Mouse (Mus musculus): ENCODE results near the gene Tmem255b. TPM values are rescaled to one million over a fixed set of nuclear protein-coding genes. Genes with fewer than 3 reads are reported as not detected.

Tmem255b gene
- polyA plus RNA-seq (2015; fragmentation: Nextera tagmentation; extraction: Ambion mirVana) = 0.16 TPM in 1 of 2 replicates, not detected in the other

- no peak for ATAC-seq (ENCODE audit: insufficient read depth)
- Histone ChIP-seq H3K4me2 (no peak within 1 kb of the TSS), H3K4me3 (replicated peaks) (no peak within 1 kb of the TSS), H3K9me3 (replicated peaks) (no peaks in the 10 kb centered on the region), H3K27me3 (peaks cover 44% of the 10 kb centered on the region), H3K9ac (no peak within 1 kb of the TSS), H3K27ac (replicated peaks) (no peak within 1 kb of the TSS), H3K36me3 (replicated peaks) (no peaks in the 10 kb centered on the region), H3K4me1 (replicated peaks) (no peaks in the 10 kb centered on the region)
- 21% methylated on average over 10 of the region's 10 CpGs for WGBS (ENCODE audit: insufficient replicate concordance)
Measured at GRCm38 (mm10) chr8:13434889-13435288, at the start of gene Tmem255b. Tmem255b (plus strand) TSS chr8:13435189.

GRCm38 (mm10) chr8:13386366-13386765 is 48.6 kb upstream of the Tmem255b start:
- WGBS (ENCODE audit: insufficient replicate concordance) = 63% methylated on average over 13 of the region's 13 CpGs
- Histone ChIP-seq H3K27me3 (no peaks in the 10 kb centered on the region), H3K9me3 (replicated peaks) (no peaks in the 10 kb centered on the region), H3K36me3 (replicated peaks) (no peaks in the 10 kb centered on the region), H3K4me1 (replicated peaks) (peaks cover 7% of the 10 kb centered on the region; the same call in 1 of the 2 replicates), H3K9ac (no peak overlapping the region), H3K27ac (replicated peaks) (no peak overlapping the region), H3K4me2 (no peak overlapping the region), H3K4me3 (replicated peaks) (no peak overlapping the region)
- ATAC-seq (ENCODE audit: insufficient read depth) = no peak

GRCm38 (mm10) chr8:13387728-13388127 is 47.3 kb upstream of the Tmem255b start:
- Histone ChIP-seq H3K4me2 (no peak overlapping the region), H3K4me3 (replicated peaks) (no peak overlapping the region), H3K9ac (no peak overlapping the region), H3K9me3 (replicated peaks) (no peaks in the 10 kb centered on the region), H3K27me3 (no peaks in the 10 kb centered on the region), H3K36me3 (replicated peaks) (no peaks in the 10 kb centered on the region), H3K4me1 (replicated peaks) (peaks cover 7% of the 10 kb centered on the region; the same call in 1 of the 2 replicates), H3K27ac (replicated peaks) (no peak overlapping the region)
- ATAC-seq (ENCODE audit: insufficient read depth) = no peak
- 49% methylated on average over 8 of the region's 8 CpGs for WGBS (ENCODE audit: insufficient replicate concordance)

- Histone ChIP-seq H3K36me3 (replicated peaks) (no peaks in the 10 kb centered on the region), H3K9me3 (replicated peaks) (no peaks in the 10 kb centered on the region), H3K9ac (no peak overlapping the region), H3K4me2 (no peak overlapping the region), H3K4me3 (replicated peaks) (no peak overlapping the region), H3K27me3 (no peaks in the 10 kb centered on the region), H3K27ac (replicated peaks) (no peak overlapping the region), H3K4me1 (replicated peaks) (peaks cover 7% of the 10 kb centered on the region; the same call in 1 of the 2 replicates)
- WGBS (ENCODE audit: insufficient replicate concordance) = 42% methylated on average over 2 of the region's 2 CpGs
- no peak for ATAC-seq (ENCODE audit: insufficient read depth)
Measured at GRCm38 (mm10) chr8:13388744-13389143, 46.2 kb upstream of the Tmem255b start.

DNA sequence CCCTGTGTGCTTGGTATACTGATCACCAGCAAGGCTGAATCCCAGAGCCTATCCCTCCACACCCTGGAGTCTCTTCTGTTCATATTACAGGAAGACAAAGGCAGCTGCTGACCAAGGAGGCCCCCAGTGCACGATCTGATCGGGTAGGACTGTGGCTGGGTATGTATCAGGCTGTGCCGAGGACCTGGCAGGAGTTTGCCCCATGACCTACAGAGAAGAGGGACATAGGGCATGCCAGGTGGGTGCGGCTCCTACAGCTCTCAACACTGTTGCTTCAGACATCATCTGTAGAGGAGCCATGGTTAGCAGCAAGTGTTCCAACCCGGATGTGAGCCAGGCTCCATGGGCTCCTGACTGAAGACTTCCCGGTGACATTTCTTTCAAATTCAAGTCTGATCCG is 41.1 kb upstream of the Tmem255b start:
- Histone ChIP-seq H3K9me3 (replicated peaks) (no peaks in the 10 kb centered on the region), H3K4me1 (replicated peaks) (0 out of 2 replicates have a peak, but pooled peaks cover under 1% of the 10 kb centered on the region), H3K27me3 (no peaks in the 10 kb centered on the region), H3K36me3 (replicated peaks) (no peaks in the 10 kb centered on the region), H3K27ac (replicated peaks) (no peak overlapping the region), H3K4me3 (replicated peaks) (no peak overlapping the region), H3K4me2 (no peak overlapping the region), H3K9ac (no peak overlapping the region)
- WGBS (ENCODE audit: insufficient replicate concordance) = 71% methylated on average over 7 of the region's 7 CpGs
- ATAC-seq (ENCODE audit: insufficient read depth) = no peak

DNA sequence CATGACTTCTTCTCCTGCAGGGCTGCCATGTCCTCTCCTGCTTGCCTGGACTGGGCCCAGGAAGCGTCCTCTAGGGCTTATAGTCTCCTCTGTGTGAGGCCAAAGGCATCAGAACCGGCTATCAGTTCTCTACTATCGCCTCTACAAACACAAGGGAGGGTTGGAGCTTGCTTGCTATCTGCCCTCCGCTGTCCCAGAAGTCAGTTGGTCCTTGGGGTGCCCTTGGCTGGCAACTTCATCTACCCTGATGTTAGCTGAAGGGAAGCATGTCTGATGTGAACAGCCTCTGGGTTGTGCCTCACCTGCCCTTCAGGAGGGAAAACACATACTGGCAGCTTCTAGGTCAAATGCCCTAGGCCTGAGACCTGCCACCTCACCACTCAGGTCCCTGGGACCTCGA is 38.3 kb upstream of the Tmem255b start, which contains the start of gene Atp4b:
TSS of gene Atp4b (minus strand) at position 101 of the 400 bp plus-strand sequence.
- WGBS (ENCODE audit: insufficient replicate concordance) = 59% methylated on average over 5 of the region's 5 CpGs
- no peak within 1 kb of the TSS for H3K27ac ChIP-seq (replicated peaks)
- no peak within 1 kb of the TSS for H3K9ac ChIP-seq
- no peaks in the 10 kb centered on the region for H3K36me3 ChIP-seq (replicated peaks)
- no peaks in the 10 kb centered on the region for H3K27me3 ChIP-seq
- no peak within 1 kb of the TSS for H3K4me2 ChIP-seq
- no peaks in the 10 kb centered on the region for H3K9me3 ChIP-seq (replicated peaks)
- no peak within 1 kb of the TSS for H3K4me3 ChIP-seq (replicated peaks)
- ATAC-seq (ENCODE audit: insufficient read depth) = no peak
- H3K4me1 ChIP-seq (replicated peaks) = no peaks in the 10 kb centered on the region

- no peak for ATAC-seq (ENCODE audit: insufficient read depth)
Measured at GRCm38 (mm10) chr8:13403517-13403916, 31.5 kb upstream of the Tmem255b start.

DNA sequence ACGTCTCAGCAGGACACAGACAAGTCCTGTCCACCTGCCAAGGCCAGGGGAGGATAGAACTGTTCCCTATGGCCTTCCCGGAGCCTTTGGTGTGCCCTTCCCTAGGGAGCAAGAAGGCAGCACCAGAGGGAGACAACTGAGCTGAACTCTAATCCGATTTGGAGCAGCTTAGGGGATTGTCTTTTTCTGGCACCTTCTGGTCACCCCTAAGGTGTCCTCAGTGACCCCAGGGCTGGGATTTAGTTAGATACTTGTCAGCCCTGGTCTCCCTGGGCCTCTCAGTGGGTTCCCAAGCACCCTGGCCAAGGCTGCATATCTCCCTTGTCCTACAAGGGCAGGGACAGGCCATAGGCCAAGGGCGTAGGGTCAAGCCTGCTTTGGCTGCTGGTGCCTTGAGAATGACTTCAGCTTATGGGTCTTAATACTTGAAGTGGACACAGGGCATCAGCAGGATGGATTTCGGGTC is 30.3 kb upstream of the Tmem255b start, which contains the start of gene Grk1:
TSS of gene Grk1 (plus strand) at position 416 of the 466 bp plus-strand sequence.
- no peaks in the 10 kb centered on the region for H3K36me3 ChIP-seq (replicated peaks)
- H3K9me3 ChIP-seq (replicated peaks) = no peaks in the 10 kb centered on the region
- 59% methylated on average over 5 of the region's 5 CpGs for WGBS (ENCODE audit: insufficient replicate concordance)

More at GRCm38 (mm10) chr8:13403517-13403916, 31.5 kb upstream of the Tmem255b start:
- 48% methylated on average over 6 of the region's 6 CpGs for WGBS (ENCODE audit: insufficient replicate concordance)
- Histone ChIP-seq H3K9ac (no peak overlapping the region), H3K27me3 (no peaks in the 10 kb centered on the region), H3K36me3 (replicated peaks) (no peaks in the 10 kb centered on the region), H3K9me3 (replicated peaks) (no peaks in the 10 kb centered on the region), H3K4me2 (no peak overlapping the region), H3K4me1 (replicated peaks) (no peaks in the 10 kb centered on the region), H3K4me3 (replicated peaks) (no peak overlapping the region), H3K27ac (replicated peaks) (no peak overlapping the region)

GRCm38 (mm10) chr8:13406011-13406410 is 29.0 kb upstream of the Tmem255b start:
- no peaks in the 10 kb centered on the region for H3K36me3 ChIP-seq (replicated peaks)
- WGBS (ENCODE audit: insufficient replicate concordance) = 77% methylated on average over 5 of the region's 5 CpGs
- ATAC-seq (ENCODE audit: insufficient read depth) = no peak

More for the DNA sequence above, 30.3 kb upstream of the Tmem255b start, which contains the start of gene Grk1:
- Histone ChIP-seq H3K27ac (replicated peaks) (no peak within 1 kb of the TSS), H3K4me1 (replicated peaks) (no peaks in the 10 kb centered on the region), H3K27me3 (no peaks in the 10 kb centered on the region), H3K9ac (no peak within 1 kb of the TSS), H3K4me2 (no peak within 1 kb of the TSS), H3K4me3 (replicated peaks) (no peak within 1 kb of the TSS)
- no peak for ATAC-seq (ENCODE audit: insufficient read depth)

DNA sequence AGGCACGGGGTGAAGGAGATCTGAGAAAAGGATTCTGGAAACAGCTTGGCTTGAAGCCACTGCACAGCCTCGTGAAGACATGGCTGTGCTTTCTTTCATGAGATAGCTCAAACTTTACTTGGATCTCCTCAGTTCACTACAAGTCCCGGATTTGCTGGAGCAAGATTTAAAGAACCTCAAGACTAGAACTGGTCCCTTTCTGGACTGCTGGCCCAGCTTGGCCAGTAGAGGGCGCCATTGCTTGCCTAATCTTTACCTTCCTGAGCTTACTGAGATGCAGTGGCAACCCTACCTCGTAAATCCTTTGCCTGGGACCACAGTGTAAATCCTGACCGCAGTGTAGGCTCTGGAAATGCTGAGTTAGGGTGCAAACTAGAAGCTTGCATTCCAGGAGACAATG is 23.4 kb upstream of the Tmem255b start:
- WGBS (ENCODE audit: insufficient replicate concordance) = 19% methylated on average over 6 of the region's 6 CpGs
- no peak overlapping the region for H3K4me2 ChIP-seq
- H3K9ac ChIP-seq = no peak overlapping the region

More at GRCm38 (mm10) chr8:13406011-13406410, 29.0 kb upstream of the Tmem255b start:
- Histone ChIP-seq H3K9ac (no peak overlapping the region), H3K9me3 (replicated peaks) (no peaks in the 10 kb centered on the region), H3K27ac (replicated peaks) (no peak overlapping the region), H3K4me2 (no peak overlapping the region), H3K4me3 (replicated peaks) (no peak overlapping the region), H3K4me1 (replicated peaks) (no peaks in the 10 kb centered on the region), H3K27me3 (no peaks in the 10 kb centered on the region)

DNA sequence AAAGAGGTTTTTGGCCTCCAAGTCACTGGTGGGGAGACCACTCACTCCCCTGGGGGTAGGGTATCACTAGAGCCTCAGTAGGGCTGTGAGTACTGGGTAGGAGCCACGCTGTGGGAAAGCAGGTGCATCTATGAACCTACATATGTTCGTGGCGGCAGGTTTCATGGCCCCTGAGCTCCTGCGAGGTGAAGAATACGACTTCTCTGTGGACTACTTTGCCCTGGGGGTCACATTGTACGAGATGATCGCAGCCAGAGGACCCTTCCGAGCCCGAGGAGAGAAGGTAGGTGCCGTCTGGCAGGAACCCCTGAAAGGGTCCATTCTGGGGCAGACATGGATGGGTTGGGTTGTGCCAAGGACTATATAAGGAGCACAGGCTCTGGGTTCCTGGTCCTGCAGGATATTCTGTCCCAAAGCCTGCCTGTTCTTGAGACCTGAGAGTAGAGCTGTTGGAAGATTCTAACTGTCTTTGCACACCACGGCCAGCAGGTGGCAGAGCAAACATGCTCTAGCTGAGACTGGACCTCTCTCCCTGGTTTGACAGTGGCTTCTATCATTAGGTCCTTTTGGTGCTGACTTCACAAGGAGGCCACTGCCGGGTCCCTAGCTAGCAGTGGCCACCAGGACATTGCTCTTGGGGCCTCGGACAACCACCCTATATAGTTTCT is 22.0 kb upstream of the Tmem255b start:
- no peak for ATAC-seq (ENCODE audit: insufficient read depth)

More for the DNA sequence above, 23.4 kb upstream of the Tmem255b start:
- Histone ChIP-seq H3K4me3 (replicated peaks) (no peak overlapping the region), H3K27ac (replicated peaks) (no peak overlapping the region), H3K4me1 (replicated peaks) (no peaks in the 10 kb centered on the region), H3K27me3 (no peaks in the 10 kb centered on the region), H3K36me3 (replicated peaks) (no peaks in the 10 kb centered on the region), H3K9me3 (replicated peaks) (no peaks in the 10 kb centered on the region)
- no peak for ATAC-seq (ENCODE audit: insufficient read depth)

More for the DNA sequence above, 22.0 kb upstream of the Tmem255b start:
- Histone ChIP-seq H3K27ac (replicated peaks) (no peak overlapping the region), H3K4me2 (no peak overlapping the region), H3K4me3 (replicated peaks) (no peak overlapping the region), H3K9me3 (replicated peaks) (no peaks in the 10 kb centered on the region), H3K27me3 (no peaks in the 10 kb centered on the region), H3K9ac (no peak overlapping the region), H3K4me1 (replicated peaks) (no peaks in the 10 kb centered on the region), H3K36me3 (replicated peaks) (no peaks in the 10 kb centered on the region)
- 52% methylated on average over 13 of the region's 13 CpGs for WGBS (ENCODE audit: insufficient replicate concordance)
